Mouse (Mus musculus) liver, adult 2 months (tissue): ENCODE measurements around the gene Gm9789. TPM values are rescaled to one million over a fixed set of nuclear protein-coding genes. Genes with fewer than 3 reads are reported as not detected.

Experiments
- DNase-seq: peaks from one replicate; pipeline ENCODE4 v3.0.0-alpha.2; 2011; ENCODE audit warnings: low read depth, low spot score; ENCODE audit errors: extremely low read depth
- H3K27ac ChIP-seq: fragments of 200-500 bp; replicated peaks from 2 replicates; pipeline ENCODE4 v1.5.1; 2012; ENCODE audit warnings: low read depth, mild to moderate bottlenecking, control low read depth, inconsistent platforms, low read length; ENCODE audit not compliant: insufficient read depth
- H3K27me3 ChIP-seq: fragments of 200-500 bp; 2 replicates; pipeline ENCODE4 v1.6.1; 2012; ENCODE audit warnings: mild to moderate bottlenecking, moderate library complexity, low read length, inconsistent platforms; ENCODE audit not compliant: control insufficient read depth, insufficient read depth
- H3K36me3 ChIP-seq: fragments of 200-500 bp; 2 replicates; pipeline ENCODE4 v1.6.1; 2012; ENCODE audit warnings: low read length, inconsistent platforms; ENCODE audit not compliant: control insufficient read depth, insufficient read depth
- H3K4me1 ChIP-seq: fragments of 200-500 bp; 2 replicates; pipeline ENCODE4 v1.6.1; 2011; ENCODE audit warnings: low read length; ENCODE audit not compliant: control insufficient read depth, insufficient read depth
- H3K4me3 ChIP-seq: fragments of 200-500 bp; 2 replicates; pipeline ENCODE4 v1.5.1; 2011; ENCODE audit warnings: low read depth, mild to moderate bottlenecking, control low read depth, low read length, moderate library complexity; ENCODE audit not compliant: insufficient read depth
- H3K79me2 ChIP-seq: fragments of 200-500 bp; 2 replicates; pipeline ENCODE4 v1.6.1; 2012; ENCODE audit warnings: inconsistent platforms, mild to moderate bottlenecking, low read length, moderate library complexity; ENCODE audit not compliant: control insufficient read depth, insufficient read depth
- H3K9ac ChIP-seq: fragments of 200-500 bp; 2 replicates; pipeline ENCODE4 v1.6.1; 2012; ENCODE audit warnings: low read depth, mild to moderate bottlenecking, control low read depth, inconsistent platforms, low read length
- CTCF ChIP-seq: fragments of 200-500 bp; IDR thresholded peaks from 2 replicates; pipeline ENCODE4 v1.5.1; 2011; ENCODE audit warnings: low read depth, low read length, control low read depth
- POLR2A ChIP-seq: fragments of 200-500 bp; IDR thresholded peaks from 2 replicates; pipeline ENCODE4 v1.6.1; 2011; ENCODE audit warnings: low read length, control low read depth; ENCODE audit not compliant: insufficient read depth; ENCODE audit errors: extremely low read depth
- WGBS: fragments of 180-500 bp; shearing (Covaris S2); methylation state at CpG from one replicate; pipeline ENCODE4 v1.1.7; 2018; 5-methylcytosine and 5-hydroxymethylcytosine counted together
- polyA plus RNA-seq: library from polyadenylated mRNA; depleted of rRNA; stranded (reverse); fragments of >200 nt; gene quantifications from 2 replicates; pipeline ENCODE4 v1.2.3, GENCODE M21; 2012; rRNA removed
- total RNA-seq: library from RNA; depleted of rRNA; stranded (reverse); fragments of >200 nt; gene quantifications from 2 replicates; pipeline ENCODE4 v1.2.3, GENCODE M21; 2014; rRNA removed

The Gm9789 gene
- total and polyA plus RNA-seq, 2 experiments: not detected

DNA sequence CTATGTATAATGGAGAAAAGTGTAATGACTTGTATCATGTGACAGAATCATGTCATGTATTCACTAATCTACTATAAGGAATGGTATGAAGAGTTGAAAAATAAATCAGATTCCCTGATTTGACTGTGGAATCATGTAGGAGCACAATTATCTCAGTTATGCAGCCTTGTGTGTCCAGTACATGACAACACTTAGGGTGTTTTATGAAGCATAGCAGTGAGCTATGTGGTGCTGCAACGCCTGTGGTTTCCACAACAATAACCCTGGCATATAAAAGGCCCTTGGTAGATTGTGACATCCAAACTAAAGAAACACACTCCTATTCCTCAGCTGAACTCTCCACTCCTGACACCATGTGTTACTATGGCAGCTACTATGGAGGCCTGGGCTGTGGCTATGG is 47.8 kb downstream of the Gm9789 start, which contains the start of gene Krtap20-2:
TSS of gene Krtap20-2 (plus strand) at position 301 of the 400 bp plus-strand sequence.
- Histone ChIP-seq H3K79me2 (no peaks in the 10 kb centered on the region), H3K27ac (no peak within 1 kb of the TSS), H3K36me3 (no peaks in the 10 kb centered on the region), H3K9ac (no peak within 1 kb of the TSS), H3K4me1 (no peaks in the 10 kb centered on the region), H3K4me3 (no peak within 1 kb of the TSS), H3K27me3 (no peaks in the 10 kb centered on the region)
- DNase-seq: no peak
- 48% methylated on average over 1 of the region's 1 CpGs for WGBS
- TF ChIP-seq CTCF (no peak), POLR2A (no peak)

Other genes starting within 250 kb of the Gm9789 start
- not detected in 2 replicates for gene Krtap19-9b, start 225.7 kb upstream of the Gm9789 start, total RNA-seq
- gene Krtap19-9b, start 225.7 kb upstream of the Gm9789 start, polyA plus RNA-seq: not detected in 2 replicates
- gene Krtap16-3, start 195.1 kb upstream of the Gm9789 start, total RNA-seq: not detected in 2 replicates
- gene Krtap16-3, start 195.1 kb upstream of the Gm9789 start, polyA plus RNA-seq: not detected in 2 replicates
- gene Krtap22-2, start 147.2 kb upstream of the Gm9789 start, total RNA-seq: not detected in 2 replicates
- not detected in 2 replicates for gene Krtap22-2, start 147.2 kb upstream of the Gm9789 start, polyA plus RNA-seq
- gene Gm10229, start 142.7 kb upstream of the Gm9789 start, total RNA-seq: not detected in 2 replicates
- gene Gm10229, start 142.7 kb upstream of the Gm9789 start, polyA plus RNA-seq: not detected in 2 replicates
- gene Krtap6-1, start 126.3 kb upstream of the Gm9789 start, total RNA-seq: not detected in 2 replicates
- gene Krtap6-1, start 126.3 kb upstream of the Gm9789 start, polyA plus RNA-seq: not detected in 2 replicates
- gene Gm10228, start 116.5 kb upstream of the Gm9789 start, total RNA-seq: not detected in 2 replicates
- gene Gm10228, start 116.5 kb upstream of the Gm9789 start, polyA plus RNA-seq: not detected in 2 replicates
- not detected in 2 replicates for gene Krtap6-5, start 110.1 kb upstream of the Gm9789 start, total RNA-seq
- not detected in 2 replicates for gene Krtap6-5, start 110.1 kb upstream of the Gm9789 start, polyA plus RNA-seq
- gene 1110025L11Rik, start 94.0 kb upstream of the Gm9789 start, total RNA-seq: not detected in 2 replicates
- gene 1110025L11Rik, start 94.0 kb upstream of the Gm9789 start, polyA plus RNA-seq: not detected in 2 replicates
- gene Krtap6-3, start 73.9 kb upstream of the Gm9789 start, total RNA-seq: not detected in 2 replicates
- not detected in 2 replicates for gene Krtap6-3, start 73.9 kb upstream of the Gm9789 start, polyA plus RNA-seq
- gene Gm6358, start 17.1 kb upstream of the Gm9789 start, total RNA-seq: not detected in 2 replicates
- gene Gm6358, start 17.1 kb upstream of the Gm9789 start, polyA plus RNA-seq: not detected in 2 replicates
- not detected in 2 replicates for gene Gm10061, start 6.9 kb upstream of the Gm9789 start, total RNA-seq
- not detected in 2 replicates for gene Gm10061, start 6.9 kb upstream of the Gm9789 start, polyA plus RNA-seq
- not detected in 2 replicates for gene Gm7735, start 11.5 kb downstream of the Gm9789 start, total RNA-seq
- not detected in 2 replicates for gene Gm7735, start 11.5 kb downstream of the Gm9789 start, polyA plus RNA-seq
- gene 1110057P08Rik, start 16.8 kb downstream of the Gm9789 start, total RNA-seq: not detected in 2 replicates
- not detected in 2 replicates for gene 1110057P08Rik, start 16.8 kb downstream of the Gm9789 start, polyA plus RNA-seq
- gene Krtap20-2, start 47.9 kb downstream of the Gm9789 start, total RNA-seq: not detected in 2 replicates
- not detected in 2 replicates for gene Krtap20-2, start 47.9 kb downstream of the Gm9789 start, polyA plus RNA-seq
- gene Krtap21-1, start 245.9 kb downstream of the Gm9789 start, total RNA-seq: not detected in 2 replicates
- gene Krtap21-1, start 245.9 kb downstream of the Gm9789 start, polyA plus RNA-seq: not detected in 2 replicates